Mouse (Mus musculus) lung, embryonic 14.5 days (tissue): ENCODE measurements at regions not wholly inside any gene's neighbourhood (a gene's known extent, or its start where the extent isn't known, plus 50 kb on each side); places are given as distances from the start of the nearest gene placed in this dataset.

Experiments used
- ATAC-seq: fragments of 200-750 bp; cut with Nextera tagmentation; 2 replicates; pipeline ENCODE4 v1.8.0; 2017; ENCODE audit warnings: mild to moderate bottlenecking, moderate TSS enrichment, moderate library complexity; ENCODE audit not compliant: insufficient read depth
- DNase-seq: peaks from one replicate; pipeline ENCODE4 v3.0.0-alpha.2; 2015
- H3K27ac ChIP-seq: fragments of 300-500 bp; sonication (generic); 2 replicates; pipeline ENCODE4 v1.5.1; 2014; ENCODE audit warnings: low read depth, mild to moderate bottlenecking, moderate library complexity
- H3K27me3 ChIP-seq: fragments of 300-500 bp; sonication (generic); 2 replicates; pipeline ENCODE4 v1.6.1; 2014; ENCODE audit warnings: low read length, control low read depth; ENCODE audit not compliant: insufficient read depth
- H3K36me3 ChIP-seq: fragments of 300-500 bp; sonication (generic); 2 replicates; pipeline ENCODE4 v1.6.1; 2014; ENCODE audit warnings: control low read depth; ENCODE audit not compliant: insufficient read depth
- H3K4me1 ChIP-seq: fragments of 300-500 bp; sonication (generic); 2 replicates; pipeline ENCODE4 v1.6.1; 2014; ENCODE audit warnings: antibody characterized with exemption, control low read depth; ENCODE audit not compliant: insufficient read depth
- H3K4me2 ChIP-seq: fragments of 300-500 bp; sonication (generic); 2 replicates; pipeline ENCODE4 v1.6.1; 2014; ENCODE audit warnings: mild to moderate bottlenecking
- H3K4me3 ChIP-seq: fragments of 300-500 bp; sonication (generic); 2 replicates; pipeline ENCODE4 v1.5.1; 2014; ENCODE audit warnings: low read depth, low read length
- H3K9ac ChIP-seq: fragments of 300-500 bp; sonication (generic); 2 replicates; pipeline ENCODE4 v1.6.1; 2014
- H3K9me3 ChIP-seq: fragments of 300-500 bp; sonication (generic); 2 replicates; pipeline ENCODE4 v1.6.1; 2016; ENCODE audit warnings: low read depth, low read length, control low read depth
- CTCF ChIP-seq: IDR thresholded peaks from 2 replicates; pipeline ENCODE4 v1.5.1; 2016; ENCODE audit warnings: antibody characterized with exemption, low read depth
- WGBS: fragments of 180-500 bp; shearing (Covaris S2); extraction: QIAGEN DNeasy Blood & Tissue Kit; methylation state at CpG from one replicate; pipeline ENCODE4 v1.1.7; 2014; 5-methylcytosine and 5-hydroxymethylcytosine counted together

- DNase-seq (peak; percentile 65), ATAC-seq (peak; percentile 69; the same call in 1 of the 2 replicates)
- no peak overlapping the region for H3K4me2 ChIP-seq
- H3K27me3 ChIP-seq, result no peaks in the 10 kb centered on the region
- H3K27ac ChIP-seq, result no peak overlapping the region
- TF ChIP-seq CTCF, result no peak
- WGBS, result 40% methylated on average over 5 of the region's 5 CpGs
- no peak overlapping the region for H3K9ac ChIP-seq
- H3K36me3 ChIP-seq, result no peaks in the 10 kb centered on the region
- H3K9me3 ChIP-seq, result no peaks in the 10 kb centered on the region
- no peak overlapping the region for H3K4me3 ChIP-seq
- H3K4me1 ChIP-seq, result no peaks in the 10 kb centered on the region
Observed at GRCm38 (mm10) chr2:75542781-75543180, 116.3 kb upstream of the Hnrnpa3 start.

DNA sequence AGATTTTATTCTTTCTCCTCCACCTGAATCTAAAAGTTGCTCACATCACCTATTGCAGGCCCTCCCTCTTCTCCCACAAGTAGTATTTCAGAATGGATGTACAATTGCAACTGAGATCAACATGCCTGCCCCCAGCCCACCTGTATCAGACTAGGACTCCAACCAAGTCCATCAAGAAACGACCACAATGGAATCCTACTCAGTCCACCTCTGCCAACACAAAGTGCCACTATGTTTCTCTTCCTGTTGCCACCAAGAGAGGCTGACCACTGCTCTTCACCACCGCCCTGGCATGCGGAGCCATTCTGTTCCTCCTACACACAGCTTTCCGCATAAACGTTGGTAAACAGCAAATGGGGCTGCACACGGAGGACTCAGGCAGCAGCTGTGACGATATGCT is 113.1 kb upstream of the Hnrnpa3 start:
- no peaks in the 10 kb centered on the region for H3K36me3 ChIP-seq
- no peak overlapping the region for H3K4me3 ChIP-seq
- no peak for TF ChIP-seq CTCF
- H3K4me2 ChIP-seq, result no peak overlapping the region
- H3K9ac ChIP-seq, result no peak overlapping the region
- no peak for ATAC-seq
- DNase-seq, result no peak
- WGBS, result 78% methylated on average over 7 of the region's 7 CpGs
- H3K27ac ChIP-seq, result no peak overlapping the region
- no peaks in the 10 kb centered on the region for H3K27me3 ChIP-seq
- no peaks in the 10 kb centered on the region for H3K9me3 ChIP-seq
- no peaks in the 10 kb centered on the region for H3K4me1 ChIP-seq

DNA sequence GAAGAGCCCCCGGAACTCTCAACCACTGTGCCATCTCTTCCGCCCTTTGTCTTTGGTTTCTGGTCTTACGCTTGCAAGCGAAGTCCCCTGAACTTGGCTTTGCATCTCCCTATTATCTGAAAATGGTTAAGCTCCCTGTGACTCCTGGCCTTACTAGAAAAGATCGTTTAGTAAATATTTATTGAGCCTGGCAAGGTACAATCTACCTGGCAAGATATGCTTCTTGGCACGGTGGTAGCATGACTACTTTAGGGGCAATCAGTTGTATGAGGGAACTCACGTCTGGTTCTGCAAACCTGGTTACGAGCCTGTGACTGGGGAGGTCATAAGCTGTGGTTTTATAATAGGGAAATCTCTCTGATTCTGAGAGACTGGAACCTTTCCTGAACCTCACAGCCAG is 103.4 kb upstream of the Hnrnpa3 start:
- no peaks in the 10 kb centered on the region for H3K36me3 ChIP-seq
- H3K4me3 ChIP-seq, result no peak overlapping the region
- no peak overlapping the region for H3K4me2 ChIP-seq
- no peak for TF ChIP-seq CTCF
- no peak overlapping the region for H3K9ac ChIP-seq
- H3K4me1 ChIP-seq, result 0 out of 2 replicates have a peak, but pooled peaks cover 2% of the 10 kb centered on the region
- ATAC-seq (no peak), DNase-seq (no peak)
- WGBS, result 85% methylated on average over 8 of the region's 8 CpGs
- no peaks in the 10 kb centered on the region for H3K9me3 ChIP-seq
- H3K27ac ChIP-seq, result no peak overlapping the region
- H3K27me3 ChIP-seq, result no peaks in the 10 kb centered on the region

GRCm38 (mm10) chr2:75556744-75557143 is 102.3 kb upstream of the Hnrnpa3 start:
- 0 out of 2 replicates have a peak, but pooled peaks cover 2% of the 10 kb centered on the region for H3K4me1 ChIP-seq
- DNase-seq (no peak), ATAC-seq (no peak)
- H3K4me2 ChIP-seq, result no peak overlapping the region
- WGBS, result 44% methylated on average over 7 of the region's 7 CpGs
- H3K36me3 ChIP-seq, result no peaks in the 10 kb centered on the region
- TF ChIP-seq CTCF, result 0 out of 2 replicates have a peak, but pooled peaks have one; percentile 6
- H3K27me3 ChIP-seq, result no peaks in the 10 kb centered on the region
- no peaks in the 10 kb centered on the region for H3K9me3 ChIP-seq
- H3K27ac ChIP-seq, result no peak overlapping the region
- H3K9ac ChIP-seq, result no peak overlapping the region
- no peak overlapping the region for H3K4me3 ChIP-seq

- Histone ChIP-seq H3K4me3 (no peak overlapping the region), H3K4me2 (no peak overlapping the region), H3K9ac (no peak overlapping the region), H3K27ac (no peak overlapping the region), H3K9me3 (no peaks in the 10 kb centered on the region), H3K27me3 (no peaks in the 10 kb centered on the region), H3K36me3 (no peaks in the 10 kb centered on the region), H3K4me1 (0 out of 2 replicates have a peak, but pooled peaks cover 2% of the 10 kb centered on the region)
- 55% methylated on average over 11 of the region's 11 CpGs for WGBS
- no peak for TF ChIP-seq CTCF
- no peak for DNase-seq
- no peak for ATAC-seq
Observed at GRCm38 (mm10) chr2:75557392-75557791, 101.7 kb upstream of the Hnrnpa3 start.

DNA sequence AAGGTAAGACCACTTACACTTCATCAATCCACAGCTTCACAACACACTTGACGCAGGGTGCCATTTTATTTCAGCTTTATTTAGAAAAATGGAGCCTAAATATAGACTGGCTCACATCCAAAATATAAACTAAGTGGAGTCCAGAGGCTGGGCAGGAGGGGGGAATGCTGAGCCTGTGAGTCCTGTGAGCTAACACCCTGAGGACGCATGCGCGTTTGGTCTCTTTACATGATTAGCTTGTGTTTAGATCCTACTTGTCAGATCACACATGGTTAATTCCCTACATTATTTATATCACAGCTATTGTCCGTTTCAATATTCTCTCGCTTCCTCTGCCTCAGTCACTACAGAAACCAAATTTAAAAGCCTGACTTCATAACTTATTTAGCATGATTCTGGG is 99.1 kb upstream of the Hnrnpa3 start:
- DNase-seq, result peak; percentile 89
- 30% methylated on average over 6 of the region's 6 CpGs for WGBS
- 0 out of 2 replicates have a peak, but pooled peaks cover 2% of the 10 kb centered on the region for H3K4me1 ChIP-seq
- no peak overlapping the region for H3K9ac ChIP-seq
- no peaks in the 10 kb centered on the region for H3K27me3 ChIP-seq
- TF ChIP-seq CTCF, result no peak
- no peaks in the 10 kb centered on the region for H3K36me3 ChIP-seq
- no peak overlapping the region for H3K4me2 ChIP-seq
- peak; percentile 76; the same call in 1 of the 2 replicates for ATAC-seq
- H3K4me3 ChIP-seq, result no peak overlapping the region
- H3K27ac ChIP-seq, result no peak overlapping the region
- no peaks in the 10 kb centered on the region for H3K9me3 ChIP-seq

GRCm38 (mm10) chr2:75563253-75563913 is 95.7 kb upstream of the Hnrnpa3 start:
- Histone ChIP-seq H3K36me3 (no peaks in the 10 kb centered on the region), H3K9me3 (no peaks in the 10 kb centered on the region), H3K9ac (no peak overlapping the region), H3K4me3 (no peak overlapping the region), H3K4me1 (no peaks in the 10 kb centered on the region), H3K27me3 (no peaks in the 10 kb centered on the region), H3K4me2 (no peak overlapping the region), H3K27ac (no peak overlapping the region)
- no peak for ATAC-seq
- WGBS, result 47% methylated on average over 9 of the region's 9 CpGs
- peak; percentile 47 for DNase-seq
- TF ChIP-seq CTCF, result peak; percentile 50
